Mouse (Mus musculus) CH12.LX (cell line): ENCODE data around the gene Ran. TPM values are rescaled to one million over a fixed set of nuclear protein-coding genes. Genes with fewer than 3 reads are reported as not detected.

Experiments
- DNase-seq: peaks from one replicate; pipeline ENCODE4 v3.0.0-alpha.2; 2013; ENCODE audit errors: extremely low read depth
- H3K27ac ChIP-seq: 2 replicates; pipeline ENCODE4 v1.5.1; 2012; ENCODE audit warnings: low read depth, mild to moderate bottlenecking, control low read depth, moderate library complexity; ENCODE audit not compliant: insufficient read depth
- H3K27me3 ChIP-seq: replicated peaks from 2 replicates; pipeline ENCODE3; 2012; ENCODE audit warnings: inconsistent platforms
- H3K36me3 ChIP-seq, 2 experiments: replicated peaks in 1 of 2; 2 replicates each; pipeline versions ENCODE3 to v1.6.1; 2012; ENCODE audit warnings: inconsistent platforms in 1 of 2, low read length in 1 of 2, mild to moderate bottlenecking in 1 of 2, mixed read lengths in 1 of 2, moderate library complexity in 1 of 2; ENCODE audit not compliant: control insufficient read depth in 1 of 2, insufficient read depth in 1 of 2
- H3K4me1 ChIP-seq, 2 experiments: 2 replicates each; pipeline ENCODE4 v1.6.1; 2012; ENCODE audit warnings: inconsistent platforms in 1 of 2, moderate library complexity in 1 of 2; ENCODE audit not compliant: insufficient read depth in 2 of 2, control insufficient read depth in 1 of 2
- H3K4me2 ChIP-seq: 2 replicates; pipeline ENCODE4 v1.6.1; 2012; ENCODE audit warnings: low read depth, mild to moderate bottlenecking, control low read depth; ENCODE audit not compliant: poor library complexity, insufficient read depth, severe bottlenecking
- H3K4me3 ChIP-seq, 3 experiments: fragments of 150-350 bp in 1 of 3; sonication (generic) in 1 of 3; replicated peaks in 1 of 3; 2 replicates each; pipeline versions ENCODE3 to v1.5.1; 2011 to 2012; ENCODE audit warnings: low read depth in 2 of 3, low read length in 2 of 3, mild to moderate bottlenecking in 2 of 3, moderate library complexity in 2 of 3, control low read depth in 1 of 3, improper control_type of control experiment in 1 of 3, inconsistent platforms in 1 of 3, mixed read lengths in 1 of 3; ENCODE audit not compliant: poor library complexity in 1 of 3
- H3K79me2 ChIP-seq: replicated peaks from 2 replicates; pipeline ENCODE4 v1.6.1; 2012; ENCODE audit warnings: mild to moderate bottlenecking, moderate library complexity; ENCODE audit not compliant: control insufficient read depth, poor library complexity, insufficient read depth, severe bottlenecking; ENCODE audit errors: extremely low read depth
- H3K9ac ChIP-seq: 2 replicates; pipeline ENCODE4 v1.6.1; 2012; ENCODE audit warnings: low read depth, mild to moderate bottlenecking, control low read depth, moderate library complexity; ENCODE audit not compliant: insufficient read depth
- H3K9me3 ChIP-seq: replicated peaks from 2 replicates; pipeline ENCODE3; 2012; ENCODE audit warnings: low read length, inconsistent platforms, mixed read lengths
- BHLHE40 ChIP-seq: IDR thresholded peaks from 2 replicates; pipeline ENCODE4 v1.6.1; 2011; ENCODE audit warnings: mild to moderate bottlenecking, low read depth, low read length, improper control_type of control experiment
- CHD1 ChIP-seq: IDR thresholded peaks from 2 replicates; pipeline ENCODE4 v1.6.1; 2012; ENCODE audit warnings: low read depth, low read length, improper control_type of control experiment, inconsistent platforms
- CHD2 ChIP-seq: IDR thresholded peaks from 2 replicates; pipeline ENCODE4 v1.6.1; 2011; ENCODE audit warnings: low read length, improper control_type of control experiment
- ELF1 ChIP-seq: IDR thresholded peaks from 2 replicates; pipeline ENCODE4 v1.6.1; 2014; ENCODE audit warnings: low read depth, mild to moderate bottlenecking, inconsistent platforms, low read length, improper control_type of control experiment
- EP300 ChIP-seq: IDR thresholded peaks from 2 replicates; pipeline ENCODE4 v1.6.1; 2011; ENCODE audit warnings: low read length, improper control_type of control experiment
- ETS1 ChIP-seq: conservative IDR thresholded peaks from 2 replicates; pipeline ENCODE4 v1.6.1; 2012; ENCODE audit warnings: low read depth, mild to moderate bottlenecking, inconsistent platforms, low read length, improper control_type of control experiment, moderate library complexity
- JUN ChIP-seq: IDR thresholded peaks from 2 replicates; pipeline ENCODE4 v1.6.1; 2011; ENCODE audit warnings: low read depth, mild to moderate bottlenecking, low read length, improper control_type of control experiment, moderate library complexity; ENCODE audit not compliant: insufficient read depth
- KAT2A ChIP-seq: IDR thresholded peaks from 2 replicates; pipeline ENCODE4 v1.6.1; 2012; ENCODE audit warnings: low read length, improper control_type of control experiment, inconsistent platforms; ENCODE audit not compliant: insufficient replicate concordance
- MAFK ChIP-seq: IDR thresholded peaks from 2 replicates; pipeline ENCODE4 v1.6.1; 2011; ENCODE audit warnings: low read length, improper control_type of control experiment; ENCODE audit not compliant: insufficient replicate concordance
- MAZ ChIP-seq: IDR thresholded peaks from 2 replicates; pipeline ENCODE4 v1.6.1; 2012; ENCODE audit warnings: low read depth, mild to moderate bottlenecking, inconsistent platforms, low read length, improper control_type of control experiment, moderate library complexity
- MEF2A ChIP-seq: IDR thresholded peaks from 2 replicates; pipeline ENCODE4 v1.6.1; 2014; ENCODE audit warnings: low read depth, mild to moderate bottlenecking, inconsistent platforms, low read length, improper control_type of control experiment, borderline replicate concordance
- MXI1 ChIP-seq: IDR thresholded peaks from 2 replicates; pipeline ENCODE4 v1.6.1; 2011; ENCODE audit warnings: mild to moderate bottlenecking, low read depth, low read length, improper control_type of control experiment
- NELFE ChIP-seq: IDR thresholded peaks from 2 replicates; pipeline ENCODE4 v1.6.1; 2011; ENCODE audit warnings: low read depth, low read length, improper control_type of control experiment
- NRF1 ChIP-seq: IDR thresholded peaks from 2 replicates; pipeline ENCODE4 v1.6.1; 2014; ENCODE audit warnings: low read depth, mild to moderate bottlenecking, inconsistent platforms, low read length, improper control_type of control experiment, moderate library complexity
- PAX5 ChIP-seq: IDR thresholded peaks from 2 replicates; pipeline ENCODE4 v1.6.1; 2012; ENCODE audit warnings: low read length, inconsistent platforms, mixed read lengths
- POLR2A ChIP-seq: IDR thresholded peaks from 2 replicates; pipeline ENCODE4 v1.6.1; 2011; ENCODE audit warnings: low read depth, mild to moderate bottlenecking, improper control_type of control experiment, low read length
- POLR2AphosphoS2 ChIP-seq: IDR thresholded peaks from 2 replicates; pipeline ENCODE4 v1.6.1; 2011; ENCODE audit warnings: low read depth, low read length, improper control_type of control experiment
- SIN3A ChIP-seq: IDR thresholded peaks from 2 replicates; pipeline ENCODE4 v1.6.1; 2012; ENCODE audit warnings: low read length, improper control_type of control experiment, inconsistent platforms
- USF1 ChIP-seq: IDR thresholded peaks from 2 replicates; pipeline ENCODE4 v1.6.1; 2014; ENCODE audit warnings: low read depth, mild to moderate bottlenecking, inconsistent platforms, low read length, improper control_type of control experiment
- ZKSCAN1 ChIP-seq: IDR thresholded peaks from 2 replicates; pipeline ENCODE4 v1.6.1; 2012; ENCODE audit warnings: low read depth, inconsistent platforms, low read length, improper control_type of control experiment, borderline replicate concordance
- ZMIZ1 ChIP-seq: IDR thresholded peaks from 2 replicates; pipeline ENCODE4 v1.6.1; 2012; ENCODE audit warnings: low read depth, mild to moderate bottlenecking, inconsistent platforms, low read length, improper control_type of control experiment
- ZNF384 ChIP-seq: IDR thresholded peaks from 2 replicates; pipeline ENCODE4 v1.6.1; 2012; ENCODE audit warnings: low read depth, low read length, improper control_type of control experiment, inconsistent platforms
- dilution Hi-C: fragments of 300-500 bp; cut with MboI; formaldehyde crosslinking; loops from 2 replicates; pipeline ENCODE4 v1.14.3; 2020; ENCODE audit warnings: low sequenced_read_pairs; ENCODE audit not compliant: extremely low pct_unique_long_range_greater_than_20kb, extremely low pct_ligation_motif_present
- in situ Hi-C: fragments of 300-500 bp; cut with MboI; formaldehyde crosslinking; loops from 3 replicates; pipeline ENCODE4 v1.14.3; 2019; ENCODE audit warnings: low sequenced_read_pairs, low pct_ligation_motif_present, low pct_unique_long_range_greater_than_20kb, mixed read lengths
- polyA plus RNA-seq: library from polyadenylated mRNA; unstranded; fragments of >175 nt; gene quantifications from 2 replicates; pipeline ENCODE4 v1.2.1, GENCODE M21; 2012; ENCODE audit warnings: low read depth; ENCODE audit not compliant: insufficient read length
- total RNA-seq, 2 experiments: library from RNA; depleted of rRNA; stranded (reverse); fragments of 300-350 nt in 1 of 2; fragments of >200 nt in 1 of 2; gene quantifications; 2 replicates each; pipeline ENCODE4 v1.2.3; 2012 to 2014

The Ran gene
- total and polyA plus RNA-seq, 3 experiments, result 847 to 1,512 (median 1,083) TPM

DNA sequence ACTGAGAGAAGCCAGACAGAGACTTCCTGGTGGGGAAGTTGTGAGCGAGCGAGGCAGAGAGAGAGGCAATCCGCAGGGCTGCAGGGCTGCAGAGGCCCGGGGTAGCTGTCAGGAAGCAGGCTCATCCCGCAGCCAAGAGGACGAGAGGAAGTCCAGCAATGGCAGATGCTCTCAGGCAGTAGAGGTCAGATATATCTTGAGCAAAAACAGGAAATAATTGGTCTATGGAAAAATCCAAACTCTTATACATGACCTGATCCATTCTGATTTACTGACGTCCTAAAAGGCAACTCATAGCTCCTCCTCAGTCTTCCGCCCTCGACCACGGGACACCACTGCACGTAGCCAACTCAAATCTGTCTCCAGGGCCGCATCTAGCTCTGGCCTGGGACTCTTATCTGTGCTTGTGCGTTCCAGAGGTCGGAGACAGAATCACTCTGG is 17.3 kb upstream of the Ran start:
- TF ChIP-seq CHD1, result no peak
- no peak for TF ChIP-seq POLR2AphosphoS2
- no peak for TF ChIP-seq MAFK
- no peak for TF ChIP-seq PAX5
- no peak for TF ChIP-seq MXI1
- TF ChIP-seq USF1, result no peak
- TF ChIP-seq JUN, result no peak
- TF ChIP-seq NRF1, result no peak
- TF ChIP-seq ELF1, result no peak
- TF ChIP-seq, all 38 proteins: peak for 0
- peaks cover 5% of the 10 kb centered on the region for H3K27me3 ChIP-seq
- H3K4me1 ChIP-seq, result peaks cover 2% of the 10 kb centered on the region in 2 experiments; a peak in 3 of 4 replicates
- no peak overlapping the region for H3K27ac ChIP-seq
- H3K9ac ChIP-seq, result no peak overlapping the region
- H3K36me3 ChIP-seq, result peaks cover 0 to 2% of the 10 kb centered on the region in 2 experiments
- no peak overlapping the region for H3K4me2 ChIP-seq
- in situ Hi-C loops (loop anchor here (25.0 kb wide), 1 partner anchor 1390 kb away; no protein-coding TSS in a partner anchor), dilution Hi-C loops (no loop called here)
- DNase-seq, result no peak
- peaks cover 3% of the 10 kb centered on the region for H3K9me3 ChIP-seq
- H3K79me2 ChIP-seq, result no peaks in the 10 kb centered on the region
- H3K4me3 ChIP-seq, result no peak overlapping the region

DNA sequence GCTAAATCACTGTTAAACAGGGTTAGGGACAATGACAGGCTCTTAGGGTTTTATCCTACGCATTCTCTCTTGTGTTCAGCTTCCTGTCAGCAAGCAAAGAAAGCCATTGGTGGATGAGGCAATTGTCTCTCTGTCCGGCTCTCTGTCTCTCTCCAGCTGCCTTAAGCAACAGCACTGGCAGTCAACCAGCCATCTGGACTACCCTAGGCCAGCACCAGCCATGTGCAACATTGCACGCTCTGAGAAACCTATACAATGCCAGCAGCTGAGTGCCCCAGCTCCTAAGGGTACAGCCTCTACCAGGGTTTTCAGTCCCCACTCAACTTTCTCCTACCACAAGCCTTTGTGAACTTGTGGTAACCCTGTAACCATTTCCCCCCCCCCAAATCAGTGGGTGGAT is 14.5 kb upstream of the Ran start:
- H3K27ac ChIP-seq, result no peak overlapping the region
- H3K9ac ChIP-seq, result no peak overlapping the region
- in situ Hi-C loops (loop anchor here (25.0 kb wide), 1 partner anchor 1393 kb away; no protein-coding TSS in a partner anchor), dilution Hi-C loops (no loop called here)
- peaks cover 7% of the 10 kb centered on the region for H3K27me3 ChIP-seq
- no peak overlapping the region for H3K4me3 ChIP-seq
- no peaks in the 10 kb centered on the region for H3K9me3 ChIP-seq
- H3K36me3 ChIP-seq, result peaks cover 0 to 2% of the 10 kb centered on the region in 2 experiments
- H3K4me2 ChIP-seq, result no peak overlapping the region
- peaks cover 5 to 17% of the 10 kb centered on the region in 2 experiments for H3K4me1 ChIP-seq
- no peak for DNase-seq
- no peak for TF ChIP-seq KAT2A
- no peak for TF ChIP-seq SIN3A
- TF ChIP-seq ETS1, result no peak
- no peak for TF ChIP-seq MAFK
- no peak for TF ChIP-seq NELFE
- TF ChIP-seq ZNF384, result no peak
- no peak for TF ChIP-seq MEF2A
- no peak for TF ChIP-seq POLR2A
- TF ChIP-seq MAZ, result no peak
- TF ChIP-seq CHD2, result no peak
- TF ChIP-seq ZMIZ1, result no peak
- TF ChIP-seq MXI1, result no peak
- no peak for TF ChIP-seq ZKSCAN1
- TF ChIP-seq EP300, result no peak
- TF ChIP-seq BHLHE40, result no peak
- no peak for TF ChIP-seq JUN
- H3K79me2 ChIP-seq, result no peaks in the 10 kb centered on the region
